Mouse (Mus musculus) liver, embryonic 15.5 days (tissue): Measurements from ENCODE around the gene Exoc5. TPM values are rescaled to one million over a fixed set of nuclear protein-coding genes. Genes with fewer than 3 reads are reported as not detected.
"Not testable (repeated sequence)": the region's sequence is repeated elsewhere in the genome, so short reads cannot be mapped to it uniquely, and the experiment has no call there.

Experiments used
- ATAC-seq: fragments of 200-750 bp; cut with Nextera tagmentation; 2 replicates; pipeline ENCODE4 v1.8.0; 2017; ENCODE audit warnings: moderate number of reproducible peaks, mild to moderate bottlenecking, moderate library complexity; ENCODE audit not compliant: insufficient read depth
- H3K27ac ChIP-seq: fragments of 300-500 bp; sonication (generic); replicated peaks from 2 replicates; pipeline ENCODE4 v1.5.1; 2015; ENCODE audit warnings: mild to moderate bottlenecking, inconsistent platforms
- H3K27me3 ChIP-seq: fragments of 300-500 bp; sonication (generic); 2 replicates; pipeline ENCODE4 v1.6.1; 2015; ENCODE audit warnings: mild to moderate bottlenecking, inconsistent platforms
- H3K36me3 ChIP-seq: fragments of 300-500 bp; sonication (generic); replicated peaks from 2 replicates; pipeline ENCODE4 v1.6.1; 2015; ENCODE audit warnings: moderate library complexity, mild to moderate bottlenecking, inconsistent platforms
- H3K4me1 ChIP-seq: fragments of 300-500 bp; sonication (generic); replicated peaks from 2 replicates; pipeline ENCODE4 v1.6.1; 2015; ENCODE audit warnings: inconsistent platforms
- H3K4me2 ChIP-seq: fragments of 300-500 bp; sonication (generic); 2 replicates; pipeline ENCODE4 v1.6.1; 2015; ENCODE audit warnings: moderate library complexity, mild to moderate bottlenecking, inconsistent platforms
- H3K4me3 ChIP-seq: fragments of 300-500 bp; sonication (generic); replicated peaks from 2 replicates; pipeline ENCODE4 v1.5.1; 2015; ENCODE audit warnings: mild to moderate bottlenecking, inconsistent platforms
- H3K9ac ChIP-seq: fragments of 300-500 bp; sonication (generic); 2 replicates; pipeline ENCODE4 v1.6.1; 2015; ENCODE audit warnings: moderate library complexity, mild to moderate bottlenecking, inconsistent platforms
- H3K9me3 ChIP-seq: fragments of 300-500 bp; sonication (generic); replicated peaks from 2 replicates; pipeline ENCODE4 v1.6.1; 2016; ENCODE audit warnings: inconsistent platforms
- WGBS: fragments of 180-500 bp; shearing (Covaris S2); methylation state at CpG from one replicate; pipeline ENCODE4 v1.1.7; 2015; ENCODE audit warnings: mixed read lengths; ENCODE audit not compliant: insufficient replicate concordance; 5-methylcytosine and 5-hydroxymethylcytosine counted together
- polyA plus RNA-seq: library from polyadenylated mRNA; unstranded; fragments of >200 nt; fragmentation: Nextera tagmentation; extraction: Ambion mirVana; gene quantifications from 2 replicates; pipeline ENCODE4 v1.2.1, GENCODE M21; 2015

The Exoc5 gene
- 19.4 and 19.8 TPM in 2 replicates for polyA plus RNA-seq

DNA sequence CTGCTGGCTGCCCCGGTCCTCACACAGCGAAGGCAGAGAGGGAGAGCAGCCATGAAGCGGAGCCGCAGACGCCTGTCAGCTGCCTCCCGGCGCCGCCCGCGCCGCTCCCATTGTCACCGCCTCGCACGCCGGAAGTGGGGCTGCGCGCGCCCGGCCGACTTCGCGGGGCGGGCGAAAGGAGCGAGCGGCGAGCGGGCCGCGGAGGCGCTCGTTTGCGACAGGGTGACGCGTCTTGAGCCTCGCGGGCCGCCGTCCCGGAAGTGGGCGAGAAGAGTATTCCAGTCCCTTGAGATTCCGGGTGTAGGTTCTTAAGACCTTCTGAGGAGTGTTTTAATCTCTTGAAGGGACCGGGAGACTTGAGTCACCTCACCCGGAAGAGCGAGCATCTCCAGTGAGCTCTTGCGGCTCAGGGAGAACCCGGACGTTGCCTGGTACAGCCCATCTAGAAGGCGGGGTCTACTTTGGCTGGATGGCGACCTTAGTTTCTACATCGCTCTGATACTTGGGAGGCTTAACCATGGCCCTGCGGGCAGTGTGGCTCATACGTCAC is at the start of gene Exoc5:
Gene Exoc5, minus strand, starts transcription at position 380 of the 550 bp plus-strand sequence.
- Histone ChIP-seq H3K27me3 (no peaks in the 10 kb centered on the region), H3K9me3 (no peaks in the 10 kb centered on the region), H3K27ac (peak within 1 kb of the TSS; percentile 100), H3K4me1 (peaks cover 26% of the 10 kb centered on the region), H3K4me2 (peak within 1 kb of the TSS; percentile 74), H3K4me3 (peak within 1 kb of the TSS; percentile 97), H3K36me3 (no peaks in the 10 kb centered on the region), H3K9ac (peak within 1 kb of the TSS; percentile 95)
- ATAC-seq, result peak; percentile 96
- under 1% methylated on average over 53 of the region's 53 CpGs for WGBS

GRCm38 (mm10) chr14:49091755-49092154 is 25.3 kb upstream of the Exoc5 start:
- not testable (repeated sequence) for H3K4me3 ChIP-seq, ATAC-seq, H3K27ac ChIP-seq, H3K36me3 ChIP-seq, H3K9ac ChIP-seq, H3K4me2 ChIP-seq, H3K9me3 ChIP-seq, H3K27me3 ChIP-seq, H3K4me1 ChIP-seq
- WGBS, result 37% methylated on average over 1 of the region's 1 CpGs

DNA sequence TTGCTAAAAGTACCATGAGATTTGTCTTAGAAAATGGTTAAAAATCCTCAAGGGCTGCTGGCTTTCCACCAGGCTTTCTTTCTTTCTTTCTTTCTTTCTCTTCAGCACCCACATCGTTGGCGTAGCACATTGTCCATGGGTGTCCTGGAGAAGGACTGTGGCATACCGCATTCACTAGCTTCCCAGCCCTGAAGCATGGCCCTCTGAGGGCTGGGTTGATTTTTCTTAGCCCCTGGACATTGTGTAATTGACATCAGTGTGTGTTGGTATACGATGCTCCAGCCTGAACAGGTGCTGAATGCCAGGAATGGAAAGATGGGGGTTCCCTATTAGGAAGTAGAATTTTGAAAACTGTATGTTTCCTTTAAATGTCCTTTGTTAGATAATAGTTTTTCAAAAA is 24.8 kb upstream of the Exoc5 start:
- WGBS, result 87% methylated on average over 4 of the region's 4 CpGs

GRCm38 (mm10) chr14:49090102-49090501 is 23.6 kb upstream of the Exoc5 start:
- no peak overlapping the region for H3K4me2 ChIP-seq

More for the DNA sequence above, 24.8 kb upstream of the Exoc5 start:
- H3K36me3 ChIP-seq, result no peaks in the 10 kb centered on the region; the same call in 1 of the 2 replicates
- no peak overlapping the region for H3K4me2 ChIP-seq
- no peak for ATAC-seq
- no peak overlapping the region for H3K4me3 ChIP-seq
- no peak overlapping the region for H3K27ac ChIP-seq
- H3K4me1 ChIP-seq, result no peaks in the 10 kb centered on the region
- H3K9ac ChIP-seq, result no peak overlapping the region
- H3K27me3 ChIP-seq, result no peaks in the 10 kb centered on the region
- H3K9me3 ChIP-seq, result no peaks in the 10 kb centered on the region

DNA sequence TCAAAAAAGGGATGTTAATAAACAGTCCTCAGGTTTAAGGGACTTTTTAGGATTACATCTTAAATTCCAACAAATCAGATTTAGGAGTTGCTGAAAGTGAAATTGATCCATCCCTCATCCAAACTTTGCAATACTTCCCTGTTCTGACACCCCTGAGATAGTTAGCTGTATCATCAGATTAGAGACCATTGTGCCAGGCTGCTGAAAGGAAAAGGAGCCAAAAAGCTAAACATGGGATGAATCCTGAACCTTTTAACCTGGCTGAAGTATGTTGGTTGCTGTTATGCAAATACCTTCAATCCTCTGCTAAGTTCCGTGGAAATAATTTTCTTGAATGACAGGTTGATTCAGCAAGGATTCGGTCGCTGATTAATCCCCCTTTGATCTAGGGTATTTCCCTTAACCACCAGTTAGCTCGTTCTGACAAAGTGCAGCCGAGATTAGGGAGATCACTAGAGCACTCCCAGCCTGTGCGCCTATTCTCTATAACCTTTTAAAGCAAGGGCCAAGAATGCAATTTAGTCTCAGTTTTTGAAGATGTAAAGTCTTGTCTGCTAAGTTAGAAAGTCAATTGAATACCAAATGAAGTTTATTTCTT is 23.1 kb upstream of the Exoc5 start:
- Histone ChIP-seq H3K4me3 (no peak overlapping the region), H3K4me1 (no peaks in the 10 kb centered on the region), H3K27ac (no peak overlapping the region), H3K27me3 (no peaks in the 10 kb centered on the region), H3K9me3 (no peaks in the 10 kb centered on the region), H3K36me3 (peaks cover 3% of the 10 kb centered on the region; the same call in 1 of the 2 replicates), H3K4me2 (no peak overlapping the region), H3K9ac (no peak overlapping the region)
- WGBS, result 50% methylated on average over 6 of the region's 6 CpGs
- no peak for ATAC-seq

More at GRCm38 (mm10) chr14:49090102-49090501, 23.6 kb upstream of the Exoc5 start:
- H3K36me3 ChIP-seq, result peaks cover 3% of the 10 kb centered on the region; the same call in 1 of the 2 replicates
- no peaks in the 10 kb centered on the region for H3K27me3 ChIP-seq
- H3K4me3 ChIP-seq, result no peak overlapping the region
- no peak overlapping the region for H3K9ac ChIP-seq
- ATAC-seq, result no peak
- no peak overlapping the region for H3K27ac ChIP-seq
- H3K9me3 ChIP-seq, result no peaks in the 10 kb centered on the region
- WGBS, result 67% methylated on average over 5 of the region's 5 CpGs
- no peaks in the 10 kb centered on the region for H3K4me1 ChIP-seq

GRCm38 (mm10) chr14:49088155-49089048 is 21.9 kb upstream of the Exoc5 start:
- no peak for ATAC-seq

GRCm38 (mm10) chr14:49086522-49086921 is 20.1 kb upstream of the Exoc5 start:
- Histone ChIP-seq H3K27ac (no peak overlapping the region), H3K4me2 (no peak overlapping the region), H3K9me3 (no peaks in the 10 kb centered on the region), H3K9ac (no peak overlapping the region), H3K4me3 (no peak overlapping the region), H3K36me3 (peaks cover 13% of the 10 kb centered on the region), H3K27me3 (no peaks in the 10 kb centered on the region), H3K4me1 (no peaks in the 10 kb centered on the region)
- ATAC-seq, result no peak
- 78% methylated on average over 4 of the region's 4 CpGs for WGBS

More at GRCm38 (mm10) chr14:49088155-49089048, 21.9 kb upstream of the Exoc5 start:
- Histone ChIP-seq H3K4me2 (no peak overlapping the region), H3K9me3 (no peaks in the 10 kb centered on the region), H3K4me3 (no peak overlapping the region), H3K27me3 (no peaks in the 10 kb centered on the region), H3K9ac (no peak overlapping the region), H3K36me3 (peaks cover 6% of the 10 kb centered on the region), H3K4me1 (no peaks in the 10 kb centered on the region), H3K27ac (no peak overlapping the region)
- 74% methylated on average over 14 of the region's 14 CpGs for WGBS

DNA sequence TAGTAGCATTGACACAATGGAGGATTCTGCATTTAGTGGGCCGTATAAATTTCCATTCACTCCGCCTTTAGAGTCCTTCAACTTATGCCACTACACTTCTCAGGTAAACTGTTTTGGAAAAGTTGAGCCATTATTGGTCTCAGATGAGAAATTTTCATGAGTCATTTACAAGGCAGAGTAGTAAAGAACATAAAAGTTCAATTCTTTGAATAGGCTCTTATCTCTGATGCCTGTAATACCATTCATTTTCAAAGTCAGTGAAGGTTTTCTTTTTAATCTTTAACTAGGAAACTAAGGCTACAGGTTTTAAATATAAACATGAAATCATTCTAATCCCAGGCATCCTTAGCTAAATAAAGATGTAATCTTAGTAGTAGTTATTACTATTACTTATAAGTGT is 12.4 kb upstream of the Exoc5 start:
- Histone ChIP-seq H3K4me2 (no peak overlapping the region), H3K9me3 (no peaks in the 10 kb centered on the region), H3K36me3 (peaks cover 18% of the 10 kb centered on the region), H3K4me3 (no peak overlapping the region), H3K9ac (no peak overlapping the region), H3K4me1 (no peaks in the 10 kb centered on the region), H3K27me3 (no peaks in the 10 kb centered on the region), H3K27ac (no peak overlapping the region)
- 84% methylated on average over 2 of the region's 2 CpGs for WGBS
- no peak for ATAC-seq

DNA sequence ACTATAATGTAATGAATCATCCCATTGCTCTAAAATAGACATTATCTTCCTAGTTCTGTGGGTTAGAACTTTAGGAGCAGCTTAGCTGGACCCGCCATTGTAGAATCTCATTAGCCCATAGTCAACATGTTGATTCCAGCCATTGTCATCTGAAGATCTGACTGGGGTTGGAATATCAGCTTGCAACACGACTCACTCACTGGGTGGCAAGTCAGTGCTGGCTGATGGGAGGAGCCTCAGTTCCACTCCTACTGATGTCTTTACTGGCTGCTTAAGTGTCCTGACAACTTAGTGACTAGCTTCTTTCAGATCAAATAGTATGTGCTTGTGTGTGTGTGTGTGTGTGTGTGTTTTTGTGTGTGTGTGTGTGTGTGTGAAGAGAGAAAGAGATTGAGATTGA is 7.9 kb upstream of the Exoc5 start:
- Histone ChIP-seq H3K4me3 (no peak overlapping the region), H3K27ac (no peak overlapping the region), H3K4me1 (0 out of 2 replicates have a peak, but pooled peaks cover 3% of the 10 kb centered on the region), H3K9ac (no peak overlapping the region), H3K9me3 (no peaks in the 10 kb centered on the region), H3K4me2 (no peak overlapping the region), H3K27me3 (no peaks in the 10 kb centered on the region), H3K36me3 (peaks cover 13% of the 10 kb centered on the region)
- no peak for ATAC-seq
- WGBS, result 55% methylated on average over 2 of the region's 2 CpGs

DNA sequence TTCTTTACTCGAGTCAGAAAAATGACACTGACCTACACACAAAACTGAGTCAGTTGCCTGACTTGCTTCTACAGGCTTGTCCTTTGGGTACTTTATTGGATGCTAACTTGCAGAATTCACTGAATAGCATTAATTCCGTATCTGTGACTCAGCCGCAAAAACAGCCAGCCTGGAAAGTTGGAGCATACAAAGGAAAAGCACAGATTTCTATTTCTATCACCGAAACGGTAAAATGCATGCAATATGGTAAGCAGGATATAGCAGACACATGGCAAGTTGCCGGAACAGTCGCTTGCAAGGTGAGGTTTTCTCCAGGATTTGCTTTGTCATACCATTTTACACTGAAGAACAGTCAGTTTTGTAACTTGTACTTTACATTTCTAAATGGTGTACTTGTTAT is 7.4 kb upstream of the Exoc5 start:
- ATAC-seq, result no peak
- WGBS, result 83% methylated on average over 7 of the region's 7 CpGs

DNA sequence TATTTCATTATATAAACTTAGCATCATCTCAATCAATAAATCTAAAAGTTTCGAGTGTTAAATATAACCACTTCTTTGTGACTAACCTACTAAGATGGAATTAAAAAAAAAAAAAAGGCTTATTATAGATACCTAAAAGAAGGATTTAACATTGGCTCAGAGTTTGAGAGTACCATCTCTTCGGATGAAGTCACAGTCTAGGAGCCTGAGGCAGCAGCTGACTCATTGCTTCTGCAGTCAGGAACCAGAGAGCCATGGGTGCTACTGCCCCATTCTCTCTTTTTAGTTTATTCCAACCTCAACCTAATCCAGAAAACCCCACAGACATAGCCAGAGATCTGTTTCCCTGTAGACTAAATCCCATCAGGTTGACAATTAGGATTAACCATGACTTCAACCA is 6.4 kb upstream of the Exoc5 start:
- peaks cover 13% of the 10 kb centered on the region for H3K36me3 ChIP-seq
- H3K9me3 ChIP-seq, result no peaks in the 10 kb centered on the region
- no peaks in the 10 kb centered on the region for H3K27me3 ChIP-seq
- WGBS, result 70% methylated on average over 2 of the region's 2 CpGs
- ATAC-seq, result no peak
- H3K4me1 ChIP-seq, result peaks cover 7% of the 10 kb centered on the region
- H3K4me2 ChIP-seq, result no peak overlapping the region
- H3K27ac ChIP-seq, result no peak overlapping the region
- H3K4me3 ChIP-seq, result no peak overlapping the region
- no peak overlapping the region for H3K9ac ChIP-seq

More for the DNA sequence above, 7.4 kb upstream of the Exoc5 start:
- no peaks in the 10 kb centered on the region for H3K9me3 ChIP-seq
- 0 out of 2 replicates have a peak, but pooled peaks cover 5% of the 10 kb centered on the region for H3K4me1 ChIP-seq
- no peak overlapping the region for H3K4me2 ChIP-seq
- no peak overlapping the region for H3K27ac ChIP-seq
- no peak overlapping the region for H3K9ac ChIP-seq
- peaks cover 13% of the 10 kb centered on the region for H3K36me3 ChIP-seq
- H3K4me3 ChIP-seq, result no peak overlapping the region
- H3K27me3 ChIP-seq, result no peaks in the 10 kb centered on the region
